Mouse (Mus musculus): ENCODE data around the gene Pigh. TPM values are rescaled to one million over a fixed set of nuclear protein-coding genes. Genes with fewer than 3 reads are reported as not detected.

Pigh gene
- total and polyA plus RNA-seq, 2 experiments from 2014 or later: 12.8 to 41.9 TPM

DNA sequence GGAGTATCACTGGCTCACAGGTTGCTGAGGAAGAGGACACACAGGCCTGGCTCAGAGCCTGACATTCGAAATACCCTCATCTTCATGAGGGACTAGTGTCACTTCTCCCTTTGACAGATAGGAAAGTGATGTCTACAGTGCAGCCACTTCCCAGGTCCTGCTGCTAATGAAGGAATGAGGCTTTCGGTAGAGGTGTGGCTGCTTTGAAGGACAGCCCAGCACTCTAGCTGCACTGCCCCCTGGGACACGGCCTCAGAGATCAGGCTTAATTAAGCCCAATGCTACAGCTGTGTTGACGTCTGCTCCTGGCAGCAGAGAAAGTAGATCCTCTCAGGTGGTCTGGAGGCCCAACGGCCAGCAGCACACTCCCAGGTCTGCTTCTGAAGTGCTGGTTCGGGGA lies 29.9 kb downstream of the Pigh start:
- H3K4me3 ChIP-seq (ENCODE audit: low read length): no peak overlapping the region
- H3K27ac ChIP-seq: no peak overlapping the region
- H3K4me2 ChIP-seq (ENCODE audit: low read depth, low read length): no peak overlapping the region
- no peaks in the 10 kb centered on the region for H3K27me3 ChIP-seq (ENCODE audit: insufficient read depth, low read length)
- TF ChIP-seq CTCF (IDR thresholded peaks at IDR 0.05; ENCODE audit: low read depth): no peak
- H3K9ac ChIP-seq (replicated peaks; ENCODE audit: low read length): no peak overlapping the region
- peaks cover 13% of the 10 kb centered on the region for H3K36me3 ChIP-seq (ENCODE audit: insufficient read depth, low read length)
- no peaks in the 10 kb centered on the region for H3K4me1 ChIP-seq (ENCODE audit: insufficient read depth, low read length)
- no peak for DNase-seq (ENCODE audit: low spot score)
- 79% methylated on average over 6 of the region's 6 CpGs for WGBS
- H3K9me3 ChIP-seq (ENCODE audit: low read length): no peaks in the 10 kb centered on the region
- ATAC-seq: no peak

DNA sequence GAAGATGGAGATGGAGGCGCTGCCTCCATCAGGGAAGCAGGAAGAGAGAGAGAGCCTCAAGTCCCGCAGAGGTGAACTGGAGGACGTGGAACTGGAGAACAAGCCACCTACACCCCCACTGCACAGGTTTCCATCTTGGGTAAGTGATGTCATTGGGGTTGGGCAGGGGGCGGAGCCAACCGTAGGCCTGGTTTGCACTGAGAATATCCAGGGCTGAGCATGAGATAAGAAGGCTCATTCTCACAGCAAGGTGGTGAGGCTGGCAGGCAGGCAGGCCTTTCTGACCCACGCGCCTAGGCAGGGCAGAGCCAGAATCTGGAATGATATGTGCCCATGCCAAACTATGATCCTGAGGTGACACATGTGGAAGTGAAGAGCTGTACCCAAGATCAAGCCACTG lies 34.2 kb downstream of the Pigh start:
- Histone ChIP-seq H3K36me3 (ENCODE audit: insufficient read depth, low read length) (peaks cover 14% of the 10 kb centered on the region), H3K9me3 (ENCODE audit: low read length) (no peaks in the 10 kb centered on the region), H3K9ac (replicated peaks; ENCODE audit: low read length) (no peak overlapping the region), H3K27ac (no peak overlapping the region), H3K4me2 (ENCODE audit: low read depth, low read length) (no peak overlapping the region), H3K4me3 (ENCODE audit: low read length) (no peak overlapping the region), H3K4me1 (ENCODE audit: insufficient read depth, low read length) (no peaks in the 10 kb centered on the region), H3K27me3 (ENCODE audit: insufficient read depth, low read length) (no peaks in the 10 kb centered on the region)
- ATAC-seq: no peak
- WGBS: 91% methylated on average over 7 of the region's 7 CpGs
- no peak for DNase-seq (ENCODE audit: low spot score)
- TF ChIP-seq CTCF (IDR thresholded peaks at IDR 0.05; ENCODE audit: low read depth): no peak

DNA sequence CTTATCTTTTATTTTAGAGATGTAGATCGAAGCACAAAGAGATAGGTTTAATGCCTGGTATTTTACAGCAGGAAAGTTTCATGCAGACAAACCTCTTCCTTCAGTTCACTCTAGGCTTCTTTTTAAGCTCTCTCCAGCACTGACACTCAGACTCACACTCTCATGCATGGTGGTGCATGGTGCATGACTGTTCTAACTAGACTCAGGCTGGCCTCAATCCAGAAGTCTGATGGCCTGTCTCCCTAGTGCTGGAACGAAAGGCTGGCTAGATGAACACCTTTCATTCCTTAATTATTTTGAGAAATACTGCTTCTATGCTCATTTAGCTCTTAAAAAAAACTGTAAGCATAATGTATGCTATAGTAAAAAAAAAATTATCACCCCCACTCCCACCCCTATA lies 37.4 kb downstream of the Pigh start:
- H3K4me2 ChIP-seq (ENCODE audit: low read depth, low read length): no peak overlapping the region
- H3K4me1 ChIP-seq (ENCODE audit: insufficient read depth, low read length): no peaks in the 10 kb centered on the region
- H3K9me3 ChIP-seq (ENCODE audit: low read length): no peaks in the 10 kb centered on the region
- no peak for ATAC-seq
- H3K36me3 ChIP-seq (ENCODE audit: insufficient read depth, low read length): peaks cover 14% of the 10 kb centered on the region
- H3K4me3 ChIP-seq (ENCODE audit: low read length): no peak overlapping the region
- TF ChIP-seq CTCF (IDR thresholded peaks at IDR 0.05; ENCODE audit: low read depth): no peak
- WGBS: 77% methylated on average over 2 of the region's 2 CpGs
- H3K9ac ChIP-seq (replicated peaks; ENCODE audit: low read length): no peak overlapping the region
- no peak for DNase-seq (ENCODE audit: low spot score)
- no peaks in the 10 kb centered on the region for H3K27me3 ChIP-seq (ENCODE audit: insufficient read depth, low read length)
- H3K27ac ChIP-seq: no peak overlapping the region

GRCm38 (mm10) chr12:79050545-79051212 lies 38.8 kb downstream of the Pigh start:
- H3K4me1 ChIP-seq (ENCODE audit: insufficient read depth, low read length): no peaks in the 10 kb centered on the region
- H3K9ac ChIP-seq (replicated peaks; ENCODE audit: low read length): no peak overlapping the region
- 91% methylated on average over 3 of the region's 3 CpGs for whole genome bisulfite sequencing
- H3K36me3 ChIP-seq (ENCODE audit: insufficient read depth, low read length): peaks cover 9% of the 10 kb centered on the region
- ATAC-seq (no peak), DNase-seq (ENCODE audit: low spot score) (no peak)
- H3K4me2 ChIP-seq (ENCODE audit: low read depth, low read length): no peak overlapping the region
- H3K9me3 ChIP-seq (ENCODE audit: low read length): no peaks in the 10 kb centered on the region
- no peak overlapping the region for H3K27ac ChIP-seq
- no peak overlapping the region for H3K4me3 ChIP-seq (ENCODE audit: low read length)
- TF ChIP-seq CTCF (IDR thresholded peaks at IDR 0.05; ENCODE audit: low read depth): no peak
- no peaks in the 10 kb centered on the region for H3K27me3 ChIP-seq (ENCODE audit: insufficient read depth, low read length)

GRCm38 (mm10) chr12:79049807-79050206 lies 39.6 kb downstream of the Pigh start:
- no peak overlapping the region for H3K4me3 ChIP-seq (ENCODE audit: low read length)
- no peaks in the 10 kb centered on the region for H3K4me1 ChIP-seq (ENCODE audit: insufficient read depth, low read length)
- H3K27ac ChIP-seq: no peak overlapping the region
- ATAC-seq: no peak
- no peak overlapping the region for H3K9ac ChIP-seq (replicated peaks; ENCODE audit: low read length)
- DNase-seq (ENCODE audit: low spot score): no peak
- H3K27me3 ChIP-seq (ENCODE audit: insufficient read depth, low read length): no peaks in the 10 kb centered on the region
- H3K4me2 ChIP-seq (ENCODE audit: low read depth, low read length): no peak overlapping the region
- 77% methylated on average over 2 of the region's 2 CpGs for WGBS
- no peak for TF ChIP-seq CTCF (IDR thresholded peaks at IDR 0.05; ENCODE audit: low read depth)
- peaks cover 4% of the 10 kb centered on the region for H3K36me3 ChIP-seq (ENCODE audit: insufficient read depth, low read length)
- 0 out of 2 replicates have a peak, but pooled peaks cover 2% of the 10 kb centered on the region for H3K9me3 ChIP-seq (ENCODE audit: low read length)

DNA sequence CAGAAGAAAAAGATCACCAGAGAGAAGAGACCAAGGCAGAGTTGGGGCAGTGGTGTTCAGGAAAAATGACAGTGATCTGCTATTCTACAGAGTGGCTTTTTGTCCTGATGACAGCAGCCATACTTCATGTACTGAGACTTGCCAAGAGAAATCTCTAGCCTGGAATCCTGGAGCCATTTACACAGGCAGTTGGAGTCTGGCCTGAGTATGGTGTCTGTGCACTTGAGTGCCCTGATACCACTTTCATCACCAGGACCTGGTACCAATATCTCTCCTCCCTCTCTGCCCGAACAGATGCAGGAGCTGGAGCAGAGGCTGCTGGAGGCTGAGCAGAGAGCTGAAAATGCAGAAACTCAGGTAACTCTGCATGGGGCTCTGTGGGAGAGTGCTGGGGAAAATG lies 40.6 kb downstream of the Pigh start:
- Histone ChIP-seq H3K27me3 (ENCODE audit: insufficient read depth, low read length) (no peaks in the 10 kb centered on the region), H3K9me3 (ENCODE audit: low read length) (0 out of 2 replicates have a peak, but pooled peaks cover 2% of the 10 kb centered on the region), H3K4me3 (ENCODE audit: low read length) (no peak overlapping the region), H3K27ac (no peak overlapping the region), H3K36me3 (ENCODE audit: insufficient read depth, low read length) (no peaks in the 10 kb centered on the region), H3K4me1 (ENCODE audit: insufficient read depth, low read length) (no peaks in the 10 kb centered on the region), H3K9ac (replicated peaks; ENCODE audit: low read length) (no peak overlapping the region), H3K4me2 (ENCODE audit: low read depth, low read length) (no peak overlapping the region)
- WGBS: 85% methylated on average over 1 of the region's 1 CpGs
- TF ChIP-seq CTCF (IDR thresholded peaks at IDR 0.05; ENCODE audit: low read depth): no peak
- no peak for ATAC-seq
- DNase-seq (ENCODE audit: low spot score): no peak

DNA sequence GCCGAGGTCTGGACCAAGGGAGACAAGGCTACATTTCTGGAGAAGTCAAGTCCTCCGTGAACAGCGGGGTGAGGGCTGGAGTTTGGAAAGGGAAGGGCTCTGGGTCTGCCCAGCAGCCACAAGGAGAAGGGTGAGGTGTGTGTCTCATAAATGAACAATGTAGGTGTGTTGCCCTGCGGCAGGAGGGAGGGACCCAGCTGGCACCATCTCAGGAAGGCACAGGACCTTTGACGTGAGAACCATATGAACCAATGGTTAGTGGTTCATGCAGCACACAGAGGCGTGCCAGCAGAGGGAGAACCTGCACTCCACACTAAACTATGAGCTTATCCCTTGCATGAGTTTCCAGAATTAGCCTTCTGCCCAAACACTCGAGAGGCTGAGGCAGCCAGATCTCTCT lies 42.2 kb downstream of the Pigh start:
- TF ChIP-seq CTCF (IDR thresholded peaks at IDR 0.05; ENCODE audit: low read depth): no peak
- no peak overlapping the region for H3K4me3 ChIP-seq (ENCODE audit: low read length)
- 0 out of 2 replicates have a peak, but pooled peaks cover 2% of the 10 kb centered on the region for H3K9me3 ChIP-seq (ENCODE audit: low read length)
- H3K4me1 ChIP-seq (ENCODE audit: insufficient read depth, low read length): no peaks in the 10 kb centered on the region
- H3K27ac ChIP-seq: no peak overlapping the region
- H3K4me2 ChIP-seq (ENCODE audit: low read depth, low read length): no peak overlapping the region
- no peak for DNase-seq (ENCODE audit: low spot score)
- 86% methylated on average over 7 of the region's 7 CpGs for WGBS
- H3K27me3 ChIP-seq (ENCODE audit: insufficient read depth, low read length): no peaks in the 10 kb centered on the region
- H3K36me3 ChIP-seq (ENCODE audit: insufficient read depth, low read length): no peaks in the 10 kb centered on the region
- no peak for ATAC-seq
- H3K9ac ChIP-seq (replicated peaks; ENCODE audit: low read length): no peak overlapping the region

Data from hindbrain, postnatal 0 days (tissue).